Mouse (Mus musculus) gastrocnemius, adult 2 months (tissue): ENCODE data around the gene Plcl1. TPM values are rescaled to one million over a fixed set of nuclear protein-coding genes. Genes with fewer than 3 reads are reported as not detected.

Experiments used
- DNase-seq: peaks from one replicate; pipeline ENCODE4 v3.0.0; 2022
- H3K27ac ChIP-seq: fragments of 200-600 bp; 2 replicates; pipeline ENCODE4 v1.8.1; 2022; ENCODE audit warnings: mild to moderate bottlenecking
- H3K4me3 ChIP-seq: fragments of 200-600 bp; 2 replicates; pipeline ENCODE4 v1.8.1; 2022; ENCODE audit warnings: mild to moderate bottlenecking, moderate library complexity
- CTCF ChIP-seq: fragments of 200-600 bp; IDR thresholded peaks from 2 replicates; pipeline ENCODE4 v1.8.1; 2022; ENCODE audit warnings: antibody characterized with exemption, mild to moderate bottlenecking, moderate library complexity
- intact Hi-C: fragments of 180-260 bp; cut with DNase I; formaldehyde crosslinking; loops from one replicate; pipeline ENCODE4 v1.15.1; 2025
- total RNA-seq, 2 experiments: library from RNA; stranded (reverse); gene quantifications; 2 replicates each; pipeline ENCODE4 v1.2.3; 2021

Plcl1 gene
- total RNA-seq, 2 experiments from 2014 or later = 4.1 to 4.6 TPM

DNA sequence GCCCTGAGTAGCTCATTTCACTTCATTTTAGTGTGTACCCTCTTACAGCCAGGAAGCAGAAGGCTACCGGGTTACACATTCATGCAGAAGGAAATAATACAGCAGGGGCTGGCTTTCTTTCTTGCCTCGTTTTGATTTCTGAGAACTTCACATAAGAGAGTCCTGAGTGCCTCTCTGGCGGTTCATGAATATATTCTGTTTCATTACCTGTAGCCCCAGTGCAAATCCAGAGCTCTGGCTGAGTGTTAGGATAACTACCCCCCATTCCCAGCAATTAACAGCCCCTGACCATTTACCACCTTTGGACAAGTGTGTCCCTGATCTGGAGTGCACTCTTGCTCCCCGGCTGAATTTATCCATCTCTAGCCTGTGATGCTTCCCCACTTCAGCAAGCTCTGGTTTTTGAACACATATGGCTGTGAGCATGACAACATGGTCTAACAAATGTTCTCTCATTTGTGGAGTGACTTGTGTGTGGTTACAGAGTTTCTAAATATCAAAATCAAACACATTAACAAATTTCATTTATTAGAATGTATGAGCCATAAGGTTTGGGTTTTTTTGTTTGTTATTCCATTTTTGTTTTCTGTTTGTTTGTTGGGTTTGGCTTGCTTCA, 263.0 kb downstream of the Plcl1 start:
- no peak for DNase-seq
- no peak overlapping the region for H3K4me3 ChIP-seq
- no peak for TF ChIP-seq CTCF
- no peak overlapping the region for H3K27ac ChIP-seq
- intact Hi-C loops = no loop called here

DNA sequence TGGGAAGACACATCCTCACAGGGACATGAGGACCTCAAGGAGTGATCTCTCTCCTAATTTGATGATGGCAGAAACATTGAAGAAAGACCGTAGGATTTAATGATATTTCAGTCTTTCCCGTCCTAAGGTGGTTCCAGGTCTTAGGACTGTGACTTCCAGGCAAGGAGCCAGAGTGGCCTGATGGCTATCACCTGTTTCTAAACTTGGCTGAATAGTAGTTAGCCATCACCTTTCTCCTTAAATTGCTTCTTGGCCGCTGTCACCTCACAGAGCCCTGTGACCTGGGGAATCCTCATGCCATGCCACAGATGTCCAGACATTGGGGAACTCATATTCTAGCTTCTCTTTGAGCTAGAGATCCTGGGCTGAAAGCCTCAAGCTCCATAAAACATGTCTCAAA, 277.0 kb downstream of the Plcl1 start:
- H3K27ac ChIP-seq = peak overlapping the region; percentile 64
- intact Hi-C loops = no loop called here
- TF ChIP-seq CTCF = no peak
- H3K4me3 ChIP-seq = no peak overlapping the region
- peak; percentile 56 for DNase-seq

- DNase-seq = no peak
- Histone ChIP-seq H3K27ac (no peak overlapping the region), H3K4me3 (no peak overlapping the region)
- TF ChIP-seq CTCF = no peak
- intact Hi-C loops = no loop called here
These were observed 280.5 kb downstream of the Plcl1 start for GRCm38 (mm10) chr1:55686261-55686660.

- H3K4me3 ChIP-seq = no peak overlapping the region
- no peak for TF ChIP-seq CTCF
- no peak for DNase-seq
- intact Hi-C loops = no loop called here
- peak overlapping the region; percentile 65 for H3K27ac ChIP-seq
These were observed 288.0 kb downstream of the Plcl1 start for GRCm38 (mm10) chr1:55693636-55694220.

- intact Hi-C loops = no loop called here
- Histone ChIP-seq H3K27ac (no peak overlapping the region), H3K4me3 (no peak overlapping the region)
- DNase-seq = no peak
- TF ChIP-seq CTCF = no peak
These were observed 290.5 kb downstream of the Plcl1 start for GRCm38 (mm10) chr1:55696206-55696605.

DNA sequence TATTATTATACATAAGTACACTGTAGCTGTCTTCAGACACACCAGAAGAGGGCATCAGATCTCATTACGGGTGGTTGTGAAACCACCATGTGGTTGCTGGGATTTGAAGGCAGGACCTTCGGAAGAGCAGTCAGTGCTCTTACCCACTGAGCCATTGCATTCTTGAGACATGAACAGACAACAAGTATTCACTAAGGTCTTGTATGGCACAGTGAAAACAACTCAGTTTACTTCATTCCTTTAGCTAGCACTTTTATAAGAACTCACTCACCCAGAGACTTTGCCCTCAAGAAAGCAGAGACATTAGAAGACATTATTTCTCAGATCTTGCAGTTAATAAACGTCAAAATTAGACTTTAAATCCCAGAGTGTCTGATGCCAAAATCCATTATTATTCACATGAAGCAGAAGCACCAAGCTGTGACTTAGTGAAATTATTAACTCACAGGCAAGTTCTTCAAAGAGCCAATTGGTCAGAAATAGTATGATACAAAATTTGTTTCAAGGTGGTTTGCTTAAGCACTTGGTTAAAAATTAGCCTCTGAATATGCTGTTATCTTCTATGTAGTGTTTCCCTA, 293.8 kb downstream of the Plcl1 start:
- DNase-seq = no peak
- no peak for TF ChIP-seq CTCF
- H3K27ac ChIP-seq = no peak overlapping the region
- no peak overlapping the region for H3K4me3 ChIP-seq
- intact Hi-C loops = no loop called here

DNA sequence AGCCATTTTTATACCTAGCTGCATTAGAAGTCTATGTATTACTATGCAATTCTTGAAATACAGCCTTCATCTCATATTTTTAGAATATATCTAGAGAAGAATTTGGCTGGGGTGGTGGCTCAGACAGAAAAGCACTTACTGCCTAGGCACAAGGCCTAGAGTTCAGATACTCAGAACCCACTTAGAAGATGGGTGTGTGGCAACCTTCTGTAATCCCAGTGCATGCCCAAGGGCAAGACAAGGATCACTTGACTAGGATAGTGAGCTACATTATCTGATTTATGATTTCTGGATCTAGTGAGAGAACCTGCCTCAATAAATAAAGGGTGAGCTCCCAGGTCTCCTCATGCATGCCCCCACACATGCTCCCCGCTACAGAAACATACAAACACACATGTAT, 294.3 kb downstream of the Plcl1 start:
- Histone ChIP-seq H3K4me3 (no peak overlapping the region), H3K27ac (no peak overlapping the region)
- DNase-seq = no peak
- TF ChIP-seq CTCF = no peak
- intact Hi-C loops = no loop called here

GRCm38 (mm10) chr1:55700726-55701125, 295.0 kb downstream of the Plcl1 start:
- no peak overlapping the region for H3K4me3 ChIP-seq
- intact Hi-C loops = no loop called here
- H3K27ac ChIP-seq = no peak overlapping the region
- no peak for DNase-seq
- TF ChIP-seq CTCF = no peak

DNA sequence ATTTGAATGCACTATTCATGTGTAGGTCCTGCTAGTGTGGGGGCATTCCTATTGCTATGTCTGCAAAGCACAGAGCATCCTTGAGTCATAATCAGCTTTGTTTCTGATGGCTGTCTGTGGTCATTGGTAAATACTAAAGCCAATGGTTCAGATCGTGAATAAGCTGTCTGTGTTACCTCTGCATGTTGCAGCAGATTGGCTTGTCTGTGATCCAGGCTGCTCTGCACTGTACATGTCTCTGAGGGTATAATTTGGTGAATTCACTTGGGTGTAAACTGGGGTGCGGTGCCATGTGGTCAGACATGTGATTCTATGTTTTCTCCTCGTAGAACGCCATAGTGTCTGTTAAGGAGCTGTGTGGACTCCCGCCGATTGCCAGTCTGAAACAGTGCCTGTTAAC, 295.9 kb downstream of the Plcl1 start:
- no peak for DNase-seq
- intact Hi-C loops = no loop called here
- Histone ChIP-seq H3K27ac (no peak overlapping the region), H3K4me3 (no peak overlapping the region)
- TF ChIP-seq CTCF = no peak

DNA sequence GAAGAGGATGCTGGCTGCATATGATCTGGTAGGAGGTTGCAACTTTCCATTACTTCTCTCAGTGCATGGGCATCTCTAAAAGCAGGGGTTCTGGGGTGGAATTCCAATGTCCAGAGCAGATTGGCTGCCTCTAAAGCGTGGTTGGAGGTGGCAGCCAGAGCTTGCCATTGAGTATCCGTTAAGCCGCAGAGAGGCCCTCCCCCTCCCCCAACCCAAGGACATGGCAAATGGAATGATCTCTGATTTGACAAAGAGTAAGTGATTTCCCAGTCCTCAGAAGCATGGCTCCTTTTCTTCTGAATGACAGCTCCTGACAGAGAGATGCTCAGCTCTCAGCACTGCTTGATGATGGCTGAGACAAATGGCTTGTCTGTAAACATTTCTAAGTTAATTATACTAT, 296.4 kb downstream of the Plcl1 start:
- H3K4me3 ChIP-seq = no peak overlapping the region
- no peak overlapping the region for H3K27ac ChIP-seq
- no peak for TF ChIP-seq CTCF
- no peak for DNase-seq
- intact Hi-C loops = no loop called here

GRCm38 (mm10) chr1:55704707-55705106, 299.0 kb downstream of the Plcl1 start:
- H3K27ac ChIP-seq = no peak overlapping the region
- intact Hi-C loops = no loop called here
- DNase-seq = no peak
- no peak overlapping the region for H3K4me3 ChIP-seq
- TF ChIP-seq CTCF = no peak

- intact Hi-C loops = no loop called here
- Histone ChIP-seq H3K27ac (no peak overlapping the region), H3K4me3 (no peak overlapping the region)
- no peak for TF ChIP-seq CTCF
- DNase-seq = no peak
These were observed 299.5 kb downstream of the Plcl1 start for GRCm38 (mm10) chr1:55705173-55705572.

GRCm38 (mm10) chr1:55705756-55706155, 300.0 kb downstream of the Plcl1 start:
- intact Hi-C loops = no loop called here
- Histone ChIP-seq H3K27ac (no peak overlapping the region), H3K4me3 (no peak overlapping the region)
- DNase-seq = no peak
- no peak for TF ChIP-seq CTCF

- intact Hi-C loops = no loop called here
- H3K27ac ChIP-seq = no peak overlapping the region
- TF ChIP-seq CTCF = no peak
These were observed 301.2 kb downstream of the Plcl1 start for GRCm38 (mm10) chr1:55706933-55707332.

More at GRCm38 (mm10) chr1:55706933-55707332, 301.2 kb downstream of the Plcl1 start:
- DNase-seq = no peak
- no peak overlapping the region for H3K4me3 ChIP-seq
